Mouse (Mus musculus) stomach, postnatal 0 days (tissue): ENCODE measurements around the gene Dlx4. TPM values are rescaled to one million over a fixed set of nuclear protein-coding genes. Genes with fewer than 3 reads are reported as not detected.

Experiments used
- ATAC-seq: fragments of 200-750 bp; cut with Nextera tagmentation; 2 replicates; pipeline ENCODE4 v1.8.0; 2017; ENCODE audit not compliant: low FRiP score, low TSS enrichment
- DNase-seq: peaks from one replicate; pipeline ENCODE4 v3.0.0-alpha.2; 2016; ENCODE audit warnings: low spot score
- H3K27ac ChIP-seq: fragments of 300-500 bp; sonication (generic); replicated peaks from 2 replicates; pipeline ENCODE4 v1.5.1; 2014; ENCODE audit warnings: mild to moderate bottlenecking, control low read depth
- H3K27me3 ChIP-seq: fragments of 300-500 bp; sonication (generic); 2 replicates; pipeline ENCODE4 v1.6.1; 2014; ENCODE audit warnings: low read length; ENCODE audit not compliant: control insufficient read depth, insufficient read depth
- H3K36me3 ChIP-seq: fragments of 300-500 bp; sonication (generic); 2 replicates; pipeline ENCODE4 v1.6.1; 2014; ENCODE audit warnings: low read length, mixed read lengths; ENCODE audit not compliant: control insufficient read depth, insufficient read depth
- H3K4me1 ChIP-seq: fragments of 300-500 bp; sonication (generic); replicated peaks from 2 replicates; pipeline ENCODE4 v1.6.1; 2014; ENCODE audit warnings: antibody characterized with exemption; ENCODE audit not compliant: control insufficient read depth, insufficient read depth
- H3K4me2 ChIP-seq: fragments of 300-500 bp; sonication (generic); replicated peaks from 2 replicates; pipeline ENCODE4 v1.6.1; 2014; ENCODE audit warnings: low read depth, mild to moderate bottlenecking, control low read depth, moderate library complexity
- H3K4me3 ChIP-seq: fragments of 300-500 bp; sonication (generic); 2 replicates; pipeline ENCODE4 v1.5.1; 2014; ENCODE audit warnings: low read depth, low read length, control low read depth
- H3K9ac ChIP-seq: fragments of 300-500 bp; sonication (generic); 2 replicates; pipeline ENCODE4 v1.6.1; 2014; ENCODE audit warnings: mild to moderate bottlenecking, low read length, control low read depth, mixed read lengths
- H3K9me3 ChIP-seq: fragments of 300-500 bp; sonication (generic); 2 replicates; pipeline ENCODE4 v1.6.1; 2016; ENCODE audit warnings: low read length; ENCODE audit not compliant: control insufficient read depth
- CTCF ChIP-seq: IDR thresholded peaks from 2 replicates; pipeline ENCODE4 v1.5.1; 2016; ENCODE audit warnings: antibody characterized with exemption, low read depth, mild to moderate bottlenecking, moderate library complexity
- EP300 ChIP-seq: optimal IDR thresholded peaks from 2 replicates; pipeline ENCODE3; 2016; ENCODE audit warnings: antibody characterized with exemption
- WGBS: fragments of 180-500 bp; shearing (Covaris S2); extraction: QIAGEN DNeasy Blood & Tissue Kit; methylation state at CpG from one replicate; pipeline ENCODE4 v1.1.7; 2014; 5-methylcytosine and 5-hydroxymethylcytosine counted together
- polyA plus RNA-seq: library from polyadenylated mRNA; unstranded; fragments of >200 nt; fragmentation: Nextera tagmentation; extraction: Ambion mirVana; gene quantifications from 2 replicates; pipeline ENCODE4 v1.2.1, GENCODE M21; 2015

Dlx4 gene
- polyA plus RNA-seq, 1 experiment from 2014 or later: 1.6 TPM

DNA sequence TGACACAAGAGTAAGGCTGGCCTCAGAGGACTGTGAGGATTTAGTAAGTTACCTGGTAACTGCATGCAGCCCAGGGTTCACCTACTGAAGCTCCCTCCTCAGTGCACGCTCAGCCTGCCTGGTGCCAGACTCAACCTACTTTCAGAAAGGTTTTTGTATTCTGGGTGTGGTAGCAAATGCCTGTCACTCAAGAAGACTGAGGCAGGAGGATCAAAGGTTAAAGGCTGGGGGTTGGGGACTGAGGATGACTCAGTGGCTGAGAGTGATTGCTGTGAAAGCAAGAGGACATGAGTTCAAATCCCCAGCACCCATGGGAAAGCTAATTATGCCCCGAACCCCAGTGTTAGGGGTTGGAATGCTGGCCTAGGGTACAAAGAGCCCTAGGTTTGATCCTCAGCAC lies 9.4 kb upstream of the Dlx4 start:
- H3K36me3 ChIP-seq: no peaks in the 10 kb centered on the region
- H3K4me2 ChIP-seq: no peak overlapping the region
- no peak for TF ChIP-seq CTCF
- no peak for TF ChIP-seq EP300
- 66% methylated on average over 2 of the region's 2 CpGs for whole genome bisulfite sequencing
- DNase-seq: no peak
- H3K27me3 ChIP-seq: peaks cover 3% of the 10 kb centered on the region; the same call in 1 of the 2 replicates
- no peak overlapping the region for H3K27ac ChIP-seq
- no peaks in the 10 kb centered on the region; the same call in 1 of the 2 replicates for H3K4me1 ChIP-seq
- no peak overlapping the region for H3K4me3 ChIP-seq
- H3K9ac ChIP-seq: no peak overlapping the region
- no peaks in the 10 kb centered on the region for H3K9me3 ChIP-seq
- ATAC-seq: no peak

DNA sequence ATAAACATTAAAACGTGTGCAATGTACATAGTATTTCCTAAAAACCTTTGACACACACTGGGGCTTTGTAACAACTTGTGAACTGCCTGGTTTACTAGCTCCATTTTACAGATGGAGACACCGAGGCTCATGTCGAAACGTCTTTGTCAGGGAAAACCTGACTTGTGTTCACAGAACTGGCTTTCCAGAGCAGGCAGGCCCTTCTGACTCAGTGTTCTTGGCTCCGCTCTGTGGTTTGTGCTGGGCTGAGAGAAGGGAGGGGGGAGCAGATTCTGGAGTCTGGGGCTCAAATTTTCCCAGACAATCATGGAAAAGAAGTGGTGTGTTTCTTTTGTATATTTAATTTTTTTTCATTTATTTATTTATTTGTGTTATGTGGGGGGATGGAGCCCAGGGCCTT lies 7.6 kb upstream of the Dlx4 start:
- Histone ChIP-seq H3K4me2 (no peak overlapping the region), H3K36me3 (no peaks in the 10 kb centered on the region), H3K4me1 (no peaks in the 10 kb centered on the region; the same call in 1 of the 2 replicates), H3K27me3 (peaks cover 4% of the 10 kb centered on the region; the same call in 1 of the 2 replicates), H3K27ac (no peak overlapping the region), H3K9me3 (no peaks in the 10 kb centered on the region), H3K4me3 (no peak overlapping the region), H3K9ac (no peak overlapping the region)
- ATAC-seq (no peak), DNase-seq (no peak)
- WGBS: 67% methylated on average over 5 of the region's 5 CpGs
- TF ChIP-seq EP300: no peak

DNA sequence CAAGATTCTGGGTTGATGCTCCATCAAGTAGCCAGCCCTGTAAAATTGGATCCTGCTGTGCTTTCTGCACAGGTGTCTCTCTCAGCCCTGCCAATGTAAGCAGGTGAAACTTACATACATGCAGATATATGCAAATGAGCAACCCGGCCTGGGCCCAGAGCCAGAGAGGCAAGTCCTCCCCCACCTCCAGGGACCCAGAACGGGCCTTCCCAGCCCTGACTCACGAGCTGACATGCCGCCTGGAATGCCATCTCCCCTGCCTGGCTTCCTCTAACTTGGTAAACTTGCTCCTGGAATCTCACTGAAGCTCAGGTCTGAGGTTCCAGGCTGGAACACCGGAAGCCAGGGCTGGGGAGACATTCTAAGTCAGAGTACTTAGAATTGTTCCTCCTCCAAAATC lies 7.1 kb upstream of the Dlx4 start:
- no peak for TF ChIP-seq EP300
- no peak for TF ChIP-seq CTCF
- ATAC-seq (no peak), DNase-seq (no peak)
- H3K9ac ChIP-seq: no peak overlapping the region
- H3K27ac ChIP-seq: no peak overlapping the region
- H3K4me2 ChIP-seq: no peak overlapping the region
- no peaks in the 10 kb centered on the region; the same call in 1 of the 2 replicates for H3K4me1 ChIP-seq
- H3K36me3 ChIP-seq: no peaks in the 10 kb centered on the region
- WGBS: 37% methylated on average over 5 of the region's 5 CpGs
- H3K9me3 ChIP-seq: no peaks in the 10 kb centered on the region
- H3K4me3 ChIP-seq: no peak overlapping the region
- H3K27me3 ChIP-seq: peaks cover 10% of the 10 kb centered on the region; the same call in 1 of the 2 replicates

DNA sequence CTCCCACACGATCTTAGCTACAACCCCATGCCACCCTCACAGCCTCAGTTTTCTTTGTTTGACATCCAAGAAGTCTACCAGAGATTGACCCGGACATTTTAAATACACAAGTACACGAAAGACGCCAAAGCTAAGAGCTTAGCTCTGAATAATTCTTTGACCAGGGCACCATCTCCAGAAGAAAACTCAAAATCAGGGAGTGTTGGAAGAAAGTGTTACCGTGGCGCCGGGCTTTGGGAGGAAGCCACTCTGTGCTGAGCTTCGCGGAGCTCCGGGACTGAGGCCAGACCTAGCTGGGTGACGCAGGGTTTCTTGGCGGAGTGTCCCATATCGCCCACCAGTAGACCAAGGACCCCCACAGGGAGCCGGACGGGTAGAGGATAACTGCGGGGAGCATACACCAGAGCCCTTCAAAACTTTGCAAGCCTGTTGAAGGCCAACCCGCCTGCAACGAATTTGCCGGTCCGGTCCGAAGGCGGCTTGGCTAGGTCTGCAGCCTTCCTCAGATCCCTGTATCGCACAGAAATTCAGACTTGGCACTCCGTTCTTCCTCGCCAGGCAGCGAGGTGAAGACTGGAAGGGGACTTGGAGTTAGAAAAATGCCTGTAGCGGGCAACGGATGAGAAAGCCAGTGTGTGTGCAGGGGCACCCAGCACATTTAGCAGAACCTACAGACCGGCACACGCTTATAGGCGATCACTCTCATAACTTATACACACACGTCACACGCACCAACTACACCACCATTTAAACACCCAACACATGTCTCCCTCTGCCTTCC lies 4.4 kb upstream of the Dlx4 start:
- 13% methylated on average over 33 of the region's 33 CpGs for WGBS
- DNase-seq (no peak), ATAC-seq (no peak)
- H3K9me3 ChIP-seq: no peaks in the 10 kb centered on the region
- H3K27me3 ChIP-seq: peaks cover 20% of the 10 kb centered on the region; the same call in 1 of the 2 replicates
- H3K4me2 ChIP-seq: no peak overlapping the region
- TF ChIP-seq EP300 (no peak), CTCF (no peak)
- no peak overlapping the region for H3K9ac ChIP-seq
- H3K4me3 ChIP-seq: no peak overlapping the region
- H3K27ac ChIP-seq: no peak overlapping the region
- H3K4me1 ChIP-seq: peaks cover 6% of the 10 kb centered on the region
- H3K36me3 ChIP-seq: no peaks in the 10 kb centered on the region

DNA sequence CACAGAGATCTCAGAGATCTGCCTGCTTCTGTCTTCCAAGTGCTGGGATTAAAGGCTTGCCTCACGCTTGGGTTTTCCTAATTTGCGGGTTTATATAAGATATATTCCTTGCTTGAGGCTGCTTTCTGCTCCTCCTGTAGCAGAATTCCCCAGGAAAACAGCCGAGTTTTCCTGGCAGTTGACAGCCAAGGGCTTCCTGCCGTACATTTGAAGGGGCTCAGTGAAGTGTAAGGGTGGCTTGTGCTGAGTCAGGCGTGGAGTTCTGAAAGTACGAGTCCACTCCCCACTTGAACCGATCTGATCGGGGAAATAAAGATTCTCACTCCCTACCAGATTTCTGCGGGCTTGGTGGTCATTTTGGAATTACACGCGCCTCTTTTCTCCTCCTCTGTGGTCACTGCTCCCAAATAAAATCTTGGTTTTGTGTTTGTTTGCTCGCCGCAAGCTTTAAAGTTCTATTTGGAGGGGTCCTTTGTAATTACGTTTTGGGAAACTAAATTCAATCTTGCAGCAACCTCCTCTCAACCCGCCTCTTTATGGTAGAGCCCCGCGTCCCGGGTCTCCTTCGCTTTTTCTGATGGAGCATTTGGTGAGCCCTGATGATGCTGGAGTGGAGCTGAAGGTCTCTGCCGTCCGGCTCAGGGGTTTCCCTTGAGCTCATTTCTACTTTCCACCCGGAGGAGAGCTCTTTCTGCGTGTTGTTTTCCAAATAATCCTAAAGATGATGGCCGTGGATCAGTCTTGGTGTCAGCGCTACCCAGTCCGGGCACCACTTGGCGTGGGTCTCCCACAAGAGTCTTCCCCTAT lies 3.6 kb upstream of the Dlx4 start:
- Histone ChIP-seq H3K4me1 (peaks cover 10% of the 10 kb centered on the region), H3K4me2 (no peak overlapping the region), H3K9ac (no peak overlapping the region; the same call in 1 of the 2 replicates), H3K9me3 (no peaks in the 10 kb centered on the region), H3K27ac (no peak overlapping the region), H3K27me3 (peaks cover 25% of the 10 kb centered on the region; the same call in 1 of the 2 replicates), H3K4me3 (no peak overlapping the region), H3K36me3 (no peaks in the 10 kb centered on the region)
- 11% methylated on average over 27 of the region's 27 CpGs for WGBS
- ATAC-seq (no peak), DNase-seq (no peak)
- TF ChIP-seq EP300: no peak
- no peak for TF ChIP-seq CTCF
